Mouse (Mus musculus) MEL (cell line): ENCODE measurements at regions not wholly inside any gene's neighbourhood (a gene's known extent, or its start where the extent isn't known, plus 50 kb on each side); places are given as distances from the start of the nearest gene placed in this dataset.

Experiments
- CTCF ChIP-seq, 3 experiments: IDR thresholded peaks in 2 of 3; conservative IDR thresholded peaks in 1 of 3; 2 replicates each; pipeline ENCODE4 v1.5.1; 2011 to 2012; ENCODE audit warnings: low read length in 3 of 3, low read depth in 2 of 3, mild to moderate bottlenecking in 2 of 3, improper control_type of control experiment in 1 of 3, inconsistent platforms in 1 of 3, mixed read lengths in 1 of 3, moderate library complexity in 1 of 3; ENCODE audit not compliant: control insufficient read depth in 1 of 3, insufficient read depth in 1 of 3, poor library complexity in 1 of 3, severe bottlenecking in 1 of 3
- ETS1 ChIP-seq: IDR thresholded peaks from 2 replicates; pipeline ENCODE4 v1.6.1; 2012; ENCODE audit warnings: low read depth, mild to moderate bottlenecking, inconsistent platforms, low read length, improper control_type of control experiment, moderate library complexity
- POLR2A ChIP-seq, 2 experiments: IDR thresholded peaks; 2 replicates each; pipeline ENCODE4 v1.6.1; 2011 to 2012; ENCODE audit warnings: low read length in 2 of 2, mild to moderate bottlenecking in 2 of 2, control low read depth in 1 of 2, improper control_type of control experiment in 1 of 2, low read depth in 1 of 2, moderate library complexity in 1 of 2; ENCODE audit not compliant: control insufficient read depth in 1 of 2, insufficient read depth in 1 of 2, poor library complexity in 1 of 2
- TAL1 ChIP-seq: IDR thresholded peaks from 2 replicates; pipeline ENCODE4 v1.6.1; 2012; ENCODE audit warnings: mild to moderate bottlenecking, inconsistent platforms, low read length, moderate library complexity, mixed read lengths

- no peak for TF ChIP-seq ETS1
- no peak for TF ChIP-seq POLR2A (IDR thresholded peaks at IDR 0.05; ENCODE audit: control insufficient read depth in 1 of 2, insufficient read depth in 1 of 2, low read depth in 1 of 2, low read length in 2 of 2, poor library complexity in 1 of 2)
- TF ChIP-seq CTCF (IDR thresholded peaks at IDR 0.05 in 2 of 3, conservative IDR thresholded peaks at IDR 0.05 in 1 of 3; ENCODE audit: control insufficient read depth in 1 of 3, insufficient read depth in 1 of 3, low read depth in 2 of 3, low read length in 3 of 3, poor library complexity in 1 of 3, severe bottlenecking in 1 of 3): no peak
- no peak for TF ChIP-seq TAL1
These were observed 244.0 kb downstream of the Gm19410 start for GRCm38 (mm10) chr8:36009565-36009964.
